ENCODE assay signal across 8 mouse cellular contexts in genomic region chr13:37993704-37994404, GRCm38 (mm10). TPM values are rescaled to one million over a fixed set of nuclear protein-coding genes. Genes with fewer than 3 reads are reported as not detected.
DNase-seq lines count a peak whose midpoint lies in the region; ATAC-seq lines count a peak whose summit lies in the region.

Gene Ssr1, minus strand, starts transcription at chr13:37994217.

- H3K4me3 ChIP-seq in hindbrain, embryonic 14.5 days (replicated peaks; ENCODE audit: low read length), result peak within 1 kb of the TSS; percentile 98

- peak; percentile 89 for DNase-seq in R1 (ENCODE audit: low read depth, low spot score)
- peak; percentile 97 to 99 for DNase-seq in cerebellum, postnatal 25 days
- DNase-seq in frontal cortex, postnatal 25 days (ENCODE audit: low spot score in 2 of 2), result peak; percentile 86 to 93
- DNase-seq in hindbrain, embryonic 14.5 days (ENCODE audit: low spot score), result peak; percentile 99
- DNase-seq in layer of hippocampus, postnatal 36 days, result peak; percentile 93 to 94
- DNase-seq in lung, postnatal 36 days, result peak; percentile 97
- peak; percentile 97 for DNase-seq in retina, postnatal 1 day
- DNase-seq in urinary bladder, adult 18-20 months (ENCODE audit: low spot score in 2 of 2), result peak; percentile 86 to 92

- peak within 1 kb of the TSS; percentile 97 for H3K9ac ChIP-seq in hindbrain, embryonic 14.5 days

- H3K4me2 ChIP-seq in hindbrain, embryonic 14.5 days (replicated peaks), result peak within 1 kb of the TSS; percentile 89

- H3K27me3 ChIP-seq in hindbrain, embryonic 14.5 days (ENCODE audit: control insufficient read depth, insufficient read depth, low read length), result no peaks in the 10 kb centered on the region

- peaks cover 8% of the 10 kb centered on the region for H3K4me1 ChIP-seq in hindbrain, embryonic 14.5 days (replicated peaks; ENCODE audit: control insufficient read depth, insufficient read depth, low read length)

- ATAC-seq in hindbrain, embryonic 14.5 days (ENCODE audit: low FRiP score), result peak; percentile 98

- peaks cover 30% of the 10 kb centered on the region for H3K36me3 ChIP-seq in hindbrain, embryonic 14.5 days (replicated peaks; ENCODE audit: control insufficient read depth, insufficient read depth)

- H3K27ac ChIP-seq in hindbrain, embryonic 14.5 days, result peak within 1 kb of the TSS; percentile 95

- no peaks in the 10 kb centered on the region for H3K9me3 ChIP-seq in hindbrain, embryonic 14.5 days (ENCODE audit: control insufficient read depth, low read length)

- WGBS in hindbrain, embryonic 14.5 days, result under 1% methylated on average over 61 of the region's 89 CpGs

RNA-seq across cellular contexts. Expression of gene Ssr1, which starts in this region (rescaled TPM):
- 67.8 and 74.8 TPM in 2 replicates for polyA plus RNA-seq in hindbrain, embryonic 14.5 days (2014; fragmentation: Nextera tagmentation; extraction: Ambion mirVana)
- 10 to 100 TPM; 91.1 to 92.7 TPM for total RNA-seq in layer of hippocampus, postnatal 36 days (2021)

Comparison
In these comparisons a context has a peak if more than half of its experiments do, and no peak if none do; other contexts are left out.
1. Peak in every context shown above with its lines: DNase-seq, ATAC-seq, H3K4me3 ChIP-seq and H3K27ac ChIP-seq.